Mouse (Mus musculus): ENCODE results near the gene Grasp.

Grasp gene

GRCm38 (mm10) chr15:101203673-101204072 is 20.3 kb upstream of the Grasp start:
- TF ChIP-seq GATA4 (IDR thresholded peaks at IDR 0.05; ENCODE audit: insufficient replicate concordance, low read length), result no peak

- TF ChIP-seq GATA4 (IDR thresholded peaks at IDR 0.05; ENCODE audit: insufficient replicate concordance, low read length), result no peak
Measured at GRCm38 (mm10) chr15:101204781-101205180, 19.2 kb upstream of the Grasp start.

- no peak for TF ChIP-seq GATA4 (IDR thresholded peaks at IDR 0.05; ENCODE audit: insufficient replicate concordance, low read length)
Measured at GRCm38 (mm10) chr15:101210228-101210627, 13.8 kb upstream of the Grasp start.

- TF ChIP-seq GATA4 (IDR thresholded peaks at IDR 0.05; ENCODE audit: insufficient replicate concordance, low read length), result no peak
Measured at GRCm38 (mm10) chr15:101210998-101211613, 12.9 kb upstream of the Grasp start.

GRCm38 (mm10) chr15:101212435-101212834 is 11.6 kb upstream of the Grasp start:
- no peak for TF ChIP-seq GATA4 (IDR thresholded peaks at IDR 0.05; ENCODE audit: insufficient replicate concordance, low read length)

- TF ChIP-seq GATA4 (IDR thresholded peaks at IDR 0.05; ENCODE audit: insufficient replicate concordance, low read length), result no peak
Measured at GRCm38 (mm10) chr15:101215136-101215535, 8.9 kb upstream of the Grasp start.

- TF ChIP-seq GATA4 (IDR thresholded peaks at IDR 0.05; ENCODE audit: insufficient replicate concordance, low read length), result no peak
Measured at GRCm38 (mm10) chr15:101216036-101216435, 8.0 kb upstream of the Grasp start.

- no peak for TF ChIP-seq GATA4 (IDR thresholded peaks at IDR 0.05; ENCODE audit: insufficient replicate concordance, low read length)
Measured at GRCm38 (mm10) chr15:101220905-101221297, 3.1 kb upstream of the Grasp start.

- TF ChIP-seq GATA4 (IDR thresholded peaks at IDR 0.05; ENCODE audit: insufficient replicate concordance, low read length), result no peak
Measured at GRCm38 (mm10) chr15:101221298-101222104, 2.5 kb upstream of the Grasp start.

GRCm38 (mm10) chr15:101222897-101223482 is 998 bp upstream of the Grasp start:
- TF ChIP-seq GATA4 (IDR thresholded peaks at IDR 0.05; ENCODE audit: insufficient replicate concordance, low read length), result no peak

GRCm38 (mm10) chr15:101223596-101223995 is 392 bp upstream of the Grasp start:
- TF ChIP-seq GATA4 (IDR thresholded peaks at IDR 0.05; ENCODE audit: insufficient replicate concordance, low read length), result no peak

GRCm38 (mm10) chr15:101224977-101225376 is 989 bp downstream of the Grasp start:
- TF ChIP-seq GATA4 (IDR thresholded peaks at IDR 0.05; ENCODE audit: insufficient replicate concordance, low read length), result no peak

GRCm38 (mm10) chr15:101227971-101228370 is 4.0 kb downstream of the Grasp start:
- peak; percentile 46; the same call in 1 of the 2 replicates for TF ChIP-seq GATA4 (IDR thresholded peaks at IDR 0.05; ENCODE audit: insufficient replicate concordance, low read length)

GRCm38 (mm10) chr15:101228866-101229590 is 5.0 kb downstream of the Grasp start:
- no peak for TF ChIP-seq GATA4 (IDR thresholded peaks at IDR 0.05; ENCODE audit: insufficient replicate concordance, low read length)

- no peak for TF ChIP-seq GATA4 (IDR thresholded peaks at IDR 0.05; ENCODE audit: insufficient replicate concordance, low read length)
Measured at GRCm38 (mm10) chr15:101230503-101230902, 6.5 kb downstream of the Grasp start.

Measured in liver, adult (tissue).